Mouse (Mus musculus) forebrain, embryonic 16.5 days (tissue): ENCODE data around the gene Chd3. TPM values are rescaled to one million over a fixed set of nuclear protein-coding genes. Genes with fewer than 3 reads are reported as not detected.
A peak's percentile ranks its signal among the peaks of the same experiment; 100 is the strongest.

Experiments
- ATAC-seq: fragments of 200-750 bp; cut with Nextera tagmentation; 2 replicates; pipeline ENCODE4 v1.8.0; 2017; ENCODE audit warnings: mild to moderate bottlenecking, moderate library complexity
- H3K27ac ChIP-seq: fragments of 300-500 bp; sonication (generic); 2 replicates; pipeline ENCODE4 v1.5.1; 2014; ENCODE audit warnings: low read length, control low read depth
- H3K27me3 ChIP-seq: fragments of 300-500 bp; sonication (generic); replicated peaks from 2 replicates; pipeline ENCODE4 v1.6.1; 2014; ENCODE audit warnings: low read length; ENCODE audit not compliant: control insufficient read depth, insufficient read depth
- H3K36me3 ChIP-seq: fragments of 300-500 bp; sonication (generic); 2 replicates; pipeline ENCODE4 v1.6.1; 2014; ENCODE audit not compliant: control insufficient read depth, insufficient read depth
- H3K4me1 ChIP-seq: fragments of 300-500 bp; sonication (generic); replicated peaks from 2 replicates; pipeline ENCODE4 v1.6.1; 2014; ENCODE audit warnings: low read length; ENCODE audit not compliant: control insufficient read depth, insufficient read depth
- H3K4me2 ChIP-seq: fragments of 300-500 bp; sonication (generic); 2 replicates; pipeline ENCODE4 v1.6.1; 2014; ENCODE audit warnings: mild to moderate bottlenecking, low read length, control low read depth
- H3K4me3 ChIP-seq: fragments of 300-500 bp; sonication (generic); replicated peaks from 2 replicates; pipeline ENCODE4 v1.5.1; 2014; ENCODE audit warnings: mild to moderate bottlenecking, low read length, control low read depth
- H3K9ac ChIP-seq: fragments of 300-500 bp; sonication (generic); replicated peaks from 2 replicates; pipeline ENCODE4 v1.6.1; 2014; ENCODE audit warnings: low read depth, low read length, control low read depth
- H3K9me3 ChIP-seq: fragments of 300-500 bp; sonication (generic); 2 replicates; pipeline ENCODE4 v1.6.1; 2016; ENCODE audit warnings: low read length; ENCODE audit not compliant: control insufficient read depth
- WGBS: fragments of 180-500 bp; shearing (Covaris S2); extraction: QIAGEN DNeasy Blood & Tissue Kit; methylation state at CpG from one replicate; pipeline ENCODE4 v1.1.7; 2014; 5-methylcytosine and 5-hydroxymethylcytosine counted together
- polyA plus RNA-seq: library from polyadenylated mRNA; unstranded; fragments of >200 nt; fragmentation: Nextera tagmentation; extraction: Ambion mirVana; gene quantifications from 2 replicates; pipeline ENCODE4 v1.2.1, GENCODE M21; 2015

Gene Chd3
- polyA plus RNA-seq = 132 and 146 TPM in 2 replicates

DNA sequence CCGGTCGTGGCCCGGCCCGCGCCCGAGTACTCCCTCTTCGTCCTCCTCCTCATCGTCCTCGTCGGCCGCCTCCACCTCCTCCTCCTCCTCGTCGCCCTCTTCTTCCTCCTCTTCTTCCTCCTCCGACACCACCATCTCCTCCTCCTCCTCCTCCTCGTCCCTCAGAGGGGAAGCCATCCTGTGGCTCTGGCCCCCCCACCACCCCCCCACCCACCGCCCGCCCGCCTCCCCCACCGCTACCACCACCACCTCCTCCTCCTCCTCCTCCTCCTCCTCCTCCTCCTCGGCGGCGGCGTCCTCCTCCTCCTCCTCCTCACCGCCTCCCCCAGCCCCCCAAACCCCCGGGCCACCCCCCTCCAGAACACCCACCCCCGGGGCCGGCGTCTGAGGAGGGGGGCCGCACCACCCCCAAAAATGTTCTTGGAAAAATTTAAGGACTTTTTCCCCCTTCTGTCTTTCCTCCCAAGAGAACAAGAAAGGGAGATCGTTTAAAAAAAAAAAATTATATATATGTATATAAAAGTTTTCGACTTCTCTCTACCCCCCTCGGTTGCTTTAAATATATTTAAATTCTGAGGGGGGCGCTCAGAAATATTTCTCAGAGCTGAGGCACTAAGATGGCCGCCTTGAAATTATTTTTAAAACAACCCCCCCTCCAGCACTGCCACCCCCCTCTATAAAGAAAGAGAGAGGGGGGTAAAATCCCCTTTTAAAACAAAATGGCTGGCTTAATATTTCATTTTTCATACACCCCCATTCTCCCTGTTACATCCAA lies at the start of gene Chd3:
Chd3 (minus strand) TSS at position 192 of the 775 bp plus-strand sequence.
- under 1% methylated on average over 19 of the region's 34 CpGs for WGBS
- Histone ChIP-seq H3K27me3 (no peaks in the 10 kb centered on the region), H3K4me2 (peak within 1 kb of the TSS; percentile 98), H3K4me1 (peaks cover 44% of the 10 kb centered on the region), H3K27ac (peak within 1 kb of the TSS; percentile 100), H3K9ac (peak within 1 kb of the TSS; percentile 99), H3K4me3 (peak within 1 kb of the TSS; percentile 67), H3K36me3 (no peaks in the 10 kb centered on the region), H3K9me3 (no peaks in the 10 kb centered on the region)
- ATAC-seq = no peak

DNA sequence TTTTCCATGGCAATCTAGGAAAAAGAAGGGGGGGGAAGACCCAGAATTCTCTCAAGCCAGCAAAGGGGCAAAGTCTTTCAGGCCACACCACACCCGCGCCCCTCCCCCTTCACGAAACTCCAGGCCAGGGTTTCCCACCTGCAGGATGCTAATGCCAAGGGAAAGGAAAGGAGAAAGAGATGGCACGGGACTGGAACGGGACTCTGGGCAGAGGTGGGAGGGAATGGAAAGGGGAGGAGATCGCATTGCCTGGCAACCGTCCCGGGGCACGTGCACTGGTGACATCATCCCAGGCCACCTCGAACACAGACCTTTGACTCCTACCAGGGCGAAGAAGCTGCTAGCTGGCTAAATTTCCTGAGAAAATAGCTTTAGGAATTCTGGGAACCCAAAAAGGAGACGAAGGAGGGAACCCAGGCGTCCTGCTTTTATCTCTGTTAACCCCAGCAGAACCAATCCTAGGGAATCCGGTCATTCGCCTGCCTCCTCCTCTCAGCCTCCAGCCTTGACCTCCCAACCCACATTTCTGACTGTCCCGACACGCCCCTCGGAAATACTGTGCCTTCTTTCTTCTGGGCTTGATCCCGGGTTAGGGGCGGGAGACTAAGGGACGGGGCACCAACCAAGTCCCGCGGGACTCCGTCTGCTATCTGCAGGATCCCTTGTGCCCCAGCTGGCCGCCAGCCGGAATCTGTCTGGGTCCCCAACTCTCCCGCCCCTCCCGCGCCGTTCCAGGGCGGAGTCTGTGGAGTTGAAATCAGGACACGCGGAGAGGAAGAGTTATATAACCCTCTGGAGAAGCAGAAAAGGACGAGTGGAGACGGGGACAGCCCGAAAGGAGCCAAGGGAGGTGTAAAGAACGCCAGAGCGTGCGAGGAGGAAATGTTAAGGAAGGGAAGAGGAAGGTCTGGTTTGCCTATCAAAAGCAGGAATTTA lies 48.5 kb upstream of the Chd3 start:
- H3K4me1 ChIP-seq = peaks cover 57% of the 10 kb centered on the region
- peaks cover 10% of the 10 kb centered on the region for H3K27me3 ChIP-seq
- ATAC-seq = peak; percentile 7; the same call in 1 of the 2 replicates
- H3K36me3 ChIP-seq = no peaks in the 10 kb centered on the region
- H3K27ac ChIP-seq = peak overlapping the region; percentile 99
- no peaks in the 10 kb centered on the region for H3K9me3 ChIP-seq
- H3K4me2 ChIP-seq = peak overlapping the region; percentile 90
- peak overlapping the region; percentile 75 for H3K4me3 ChIP-seq
- under 1% methylated on average over 39 of the region's 39 CpGs for WGBS
- H3K9ac ChIP-seq = peak overlapping the region; percentile 64

DNA sequence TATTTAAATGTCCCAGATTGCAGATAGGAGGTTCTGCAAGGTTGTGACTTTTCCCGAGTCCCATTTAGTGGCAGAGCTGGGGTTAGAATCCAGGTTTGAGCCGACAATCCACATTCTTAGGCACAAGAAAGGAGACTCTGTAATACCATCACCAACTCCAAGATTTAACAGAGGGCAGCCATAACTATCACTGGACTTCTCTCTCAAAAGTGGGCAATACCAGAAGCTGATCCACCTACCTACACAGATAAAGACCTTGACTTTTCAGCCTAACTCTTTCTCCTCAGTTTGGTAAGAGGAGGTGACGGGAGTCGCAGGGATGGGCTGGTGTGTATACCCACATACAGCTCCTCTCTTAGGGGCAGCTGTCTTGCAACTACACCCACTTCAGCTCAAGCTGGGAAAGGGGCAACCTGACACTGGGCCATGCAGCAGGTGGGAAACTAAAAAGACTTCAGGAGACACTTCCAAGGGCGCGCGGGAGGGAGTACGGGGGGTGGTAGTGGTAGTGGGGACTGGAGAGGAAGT lies 47.8 kb upstream of the Chd3 start:
- ATAC-seq = no peak
- 2% methylated on average over 8 of the region's 8 CpGs for WGBS
- peak overlapping the region; percentile 64 for H3K9ac ChIP-seq

DNA sequence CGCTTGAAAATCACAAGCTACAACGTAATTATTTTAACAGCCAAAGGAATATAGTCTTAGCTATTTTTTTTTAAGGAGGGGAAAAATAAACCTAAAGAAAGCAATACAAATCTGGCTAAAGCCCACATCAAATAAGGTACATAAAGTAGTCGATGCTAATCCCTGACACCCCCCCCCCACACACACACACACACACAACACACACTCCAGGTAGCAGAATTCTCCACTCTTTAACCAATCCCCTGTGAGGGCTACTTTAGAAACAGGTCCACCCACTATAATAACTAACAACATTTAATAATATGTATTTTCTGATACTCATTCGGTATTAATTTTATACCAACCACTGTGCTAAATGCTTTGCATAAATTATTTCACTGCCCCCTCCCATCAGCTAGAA lies 47.3 kb upstream of the Chd3 start:
- Histone ChIP-seq H3K36me3 (no peaks in the 10 kb centered on the region), H3K4me2 (peak overlapping the region; percentile 90), H3K4me3 (peak overlapping the region; percentile 75), H3K27me3 (peaks cover 1% of the 10 kb centered on the region; the same call in 1 of the 2 replicates), H3K9ac (peak overlapping the region; percentile 64), H3K27ac (peak overlapping the region; percentile 99), H3K9me3 (no peaks in the 10 kb centered on the region), H3K4me1 (peaks cover 69% of the 10 kb centered on the region)
- ATAC-seq = no peak
- WGBS = 0% methylated on average over 4 of the region's 4 CpGs

More for the DNA sequence above, 47.8 kb upstream of the Chd3 start:
- peaks cover 6% of the 10 kb centered on the region; the same call in 1 of the 2 replicates for H3K27me3 ChIP-seq
- peak overlapping the region; percentile 99 for H3K27ac ChIP-seq
- H3K4me1 ChIP-seq = peaks cover 65% of the 10 kb centered on the region
- H3K9me3 ChIP-seq = no peaks in the 10 kb centered on the region
- peak overlapping the region; percentile 75 for H3K4me3 ChIP-seq
- H3K4me2 ChIP-seq = peak overlapping the region; percentile 90
- no peaks in the 10 kb centered on the region for H3K36me3 ChIP-seq

DNA sequence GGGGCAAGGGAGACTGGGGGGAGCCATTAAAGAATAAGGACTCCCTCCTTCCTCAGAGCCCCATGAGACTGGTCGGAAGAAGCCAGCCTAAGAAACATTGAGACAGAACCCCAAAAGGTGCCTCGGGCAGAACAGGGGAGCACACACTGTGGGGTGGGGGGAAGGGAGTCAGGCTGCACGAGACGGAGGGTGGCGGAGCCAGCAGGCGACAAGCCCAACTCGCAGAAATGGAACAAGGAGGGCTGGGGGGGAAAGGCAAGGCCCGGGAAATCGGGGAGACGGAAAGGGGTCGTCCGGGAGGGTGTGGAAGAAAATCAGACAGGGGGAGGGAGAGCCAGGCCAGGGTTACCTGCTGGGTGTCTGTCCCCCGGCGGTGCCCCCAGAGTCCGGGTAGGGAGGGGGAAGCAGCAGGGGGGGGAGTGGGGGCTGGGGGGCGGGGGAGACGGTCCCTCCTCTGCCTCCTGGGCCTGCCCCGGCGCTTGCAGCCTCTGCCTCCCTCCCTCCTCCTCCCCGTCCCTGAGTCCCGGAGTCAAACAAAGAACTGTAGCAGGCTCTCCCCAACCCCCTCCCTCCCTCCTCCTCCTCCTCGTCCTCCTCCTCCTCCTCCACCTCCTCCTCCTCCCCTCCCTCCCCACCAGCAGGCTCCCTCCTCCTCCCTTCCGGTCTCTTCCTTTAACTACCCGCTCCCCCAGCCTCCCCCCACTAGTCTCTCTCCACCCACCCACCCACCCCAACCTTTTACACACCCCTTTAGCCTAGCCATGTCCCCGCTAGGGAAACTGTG lies 46.7 kb upstream of the Chd3 start:
- H3K9me3 ChIP-seq = no peaks in the 10 kb centered on the region

DNA sequence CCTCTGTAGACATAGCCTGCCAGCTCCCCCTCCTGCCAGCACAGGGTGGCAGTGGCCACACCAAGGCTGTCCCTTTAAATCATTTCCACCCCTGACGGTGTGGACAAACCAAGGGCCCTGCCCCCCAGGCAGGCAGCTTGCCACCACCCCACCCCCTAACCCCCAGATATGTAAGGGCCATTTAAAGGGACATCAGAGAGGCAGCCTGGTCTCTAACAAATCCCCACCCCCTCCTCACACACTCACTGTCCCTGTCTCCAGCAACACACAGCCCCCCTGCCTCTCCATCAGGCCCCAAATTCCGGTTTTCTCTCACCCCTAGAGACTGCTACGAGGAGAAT lies 46.1 kb upstream of the Chd3 start:
- H3K4me2 ChIP-seq = peak overlapping the region; percentile 96
- peaks cover 66% of the 10 kb centered on the region for H3K4me1 ChIP-seq
- WGBS = 2% methylated on average over 3 of the region's 3 CpGs
- H3K4me3 ChIP-seq = peak overlapping the region; percentile 75
- H3K27me3 ChIP-seq = no peaks in the 10 kb centered on the region
- H3K36me3 ChIP-seq = no peaks in the 10 kb centered on the region
- peak; percentile 7; the same call in 1 of the 2 replicates for ATAC-seq
- H3K9ac ChIP-seq = peak overlapping the region; percentile 97
- H3K27ac ChIP-seq = peak overlapping the region; percentile 99
- no peaks in the 10 kb centered on the region for H3K9me3 ChIP-seq

More for the DNA sequence above, 46.7 kb upstream of the Chd3 start:
- peak overlapping the region; percentile 99 for H3K27ac ChIP-seq
- peak overlapping the region; percentile 97 for H3K9ac ChIP-seq
- H3K27me3 ChIP-seq = no peaks in the 10 kb centered on the region; the same call in 1 of the 2 replicates
- peaks cover 69% of the 10 kb centered on the region for H3K4me1 ChIP-seq
- H3K36me3 ChIP-seq = no peaks in the 10 kb centered on the region
- ATAC-seq = no peak
- H3K4me2 ChIP-seq = peak overlapping the region; percentile 96
- WGBS = under 1% methylated on average over 14 of the region's 25 CpGs
- H3K4me3 ChIP-seq = peak overlapping the region; percentile 75

DNA sequence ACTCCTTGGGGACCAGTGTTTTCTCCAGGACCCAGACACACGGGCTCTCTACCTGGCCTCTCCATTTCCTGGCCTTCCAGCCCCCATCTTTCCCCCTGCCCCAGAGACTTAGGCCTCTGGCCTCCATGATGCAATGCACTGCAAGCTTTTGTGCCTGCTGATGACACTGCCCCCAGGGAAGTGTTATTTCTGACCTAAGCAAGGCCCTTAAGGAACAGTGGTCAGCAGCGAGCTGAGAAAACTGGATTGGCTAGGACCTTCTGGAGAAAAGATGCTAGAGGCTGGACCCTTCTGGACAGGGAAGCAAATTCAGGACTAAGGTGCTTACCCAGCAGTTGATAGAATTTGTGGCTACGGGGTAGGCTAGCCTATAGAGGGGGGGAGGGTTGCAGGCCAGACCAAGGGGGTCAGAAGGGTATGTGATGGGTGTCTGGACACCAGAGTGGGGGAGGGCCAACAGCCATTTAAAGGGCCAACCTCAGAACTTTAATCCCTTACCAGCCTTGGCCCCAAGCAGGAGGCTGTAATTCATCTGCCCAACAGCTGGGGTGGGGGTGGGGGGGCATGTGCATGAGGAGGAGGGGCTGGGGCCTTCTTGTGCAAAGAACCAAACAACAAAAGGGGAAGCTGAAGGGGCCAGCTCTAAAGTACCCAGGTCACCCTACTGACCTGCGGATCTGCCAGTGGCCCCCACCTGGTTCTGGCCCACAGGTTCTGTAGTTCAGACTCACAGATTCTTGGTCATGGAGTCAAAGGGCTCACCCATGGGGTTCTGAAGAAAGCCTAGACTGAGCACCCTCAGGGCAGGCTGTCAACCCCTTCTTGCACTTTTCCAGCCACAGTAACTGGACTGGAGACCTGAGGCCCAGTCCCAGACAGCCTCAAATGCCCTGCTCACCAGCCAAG lies 45.5 kb upstream of the Chd3 start:
- Histone ChIP-seq H3K27ac (peak overlapping the region; percentile 99), H3K4me1 (peaks cover 60% of the 10 kb centered on the region), H3K4me2 (peak overlapping the region; percentile 96), H3K4me3 (peak overlapping the region; percentile 75), H3K9ac (peak overlapping the region; percentile 97), H3K9me3 (no peaks in the 10 kb centered on the region), H3K27me3 (no peaks in the 10 kb centered on the region), H3K36me3 (no peaks in the 10 kb centered on the region)
- WGBS = 14% methylated on average over 4 of the region's 4 CpGs
- no peak for ATAC-seq
